Mouse (Mus musculus): ENCODE data around the gene Ttn. TPM values are rescaled to one million over a fixed set of nuclear protein-coding genes. Genes with fewer than 3 reads are reported as not detected.

Gene Ttn
- polyA plus RNA-seq, 1 experiment from 2014 or later, result 2.5 TPM

DNA sequence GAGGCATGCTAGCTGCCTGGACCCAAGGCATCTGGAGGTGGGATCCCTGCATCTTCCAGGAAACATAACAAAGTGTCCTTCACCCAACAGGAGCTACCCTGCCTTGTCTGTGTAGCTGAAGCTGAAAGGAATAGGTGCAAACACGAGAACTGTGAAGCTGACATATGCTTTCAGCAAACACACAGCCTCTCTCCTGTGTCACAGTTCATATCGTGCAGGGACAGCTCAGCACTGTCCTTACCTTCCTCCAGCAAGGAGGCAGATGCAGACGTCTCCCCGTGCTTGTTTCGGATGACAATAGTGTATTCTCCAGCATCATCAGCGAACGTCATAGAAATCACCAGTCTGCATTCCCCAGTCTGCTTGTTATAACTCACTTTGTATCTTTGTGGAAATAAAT is 32.6 kb downstream of the Ttn start:
- no peaks in the 10 kb centered on the region for H3K36me3 ChIP-seq
- no peak for ATAC-seq (ENCODE audit: low FRiP score)
- H3K4me1 ChIP-seq, result no peaks in the 10 kb centered on the region
- H3K27me3 ChIP-seq, result no peaks in the 10 kb centered on the region
- H3K4me2 ChIP-seq (replicated peaks), result no peak overlapping the region
- 84% methylated on average over 7 of the region's 7 CpGs for WGBS
- no peak overlapping the region for H3K27ac ChIP-seq
- no peak overlapping the region for H3K9ac ChIP-seq
- no peak overlapping the region for H3K4me3 ChIP-seq
- H3K9me3 ChIP-seq (replicated peaks), result 0 out of 2 replicates have a peak, but pooled peaks cover under 1% of the 10 kb centered on the region

DNA sequence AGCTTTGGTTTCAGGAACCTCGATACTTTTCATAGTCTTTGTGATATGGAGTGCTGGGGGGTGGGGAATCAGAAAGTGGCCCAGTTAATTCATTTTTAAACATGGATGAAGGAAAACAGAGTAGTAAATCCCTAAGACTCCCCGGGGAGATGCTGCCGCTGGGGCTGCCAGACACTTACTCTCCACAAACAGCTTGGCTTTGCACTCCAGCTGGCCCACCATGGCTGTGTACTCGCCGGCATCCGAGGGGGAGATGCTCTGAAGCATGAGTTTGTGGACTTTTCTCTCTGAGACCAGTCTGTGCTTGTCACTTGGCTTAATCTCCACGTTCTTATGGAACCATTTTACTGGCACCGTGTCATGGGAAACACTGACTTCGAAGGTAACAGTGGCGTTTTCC is 43.8 kb downstream of the Ttn start:
- H3K9ac ChIP-seq, result no peak overlapping the region
- WGBS, result 71% methylated on average over 10 of the region's 10 CpGs
- H3K27me3 ChIP-seq, result no peaks in the 10 kb centered on the region
- H3K4me3 ChIP-seq, result no peak overlapping the region
- no peaks in the 10 kb centered on the region for H3K36me3 ChIP-seq
- no peaks in the 10 kb centered on the region for H3K4me1 ChIP-seq
- H3K9me3 ChIP-seq (replicated peaks), result no peaks in the 10 kb centered on the region
- H3K27ac ChIP-seq, result no peak overlapping the region
- no peak for ATAC-seq (ENCODE audit: low FRiP score)
- H3K4me2 ChIP-seq (replicated peaks), result no peak overlapping the region

DNA sequence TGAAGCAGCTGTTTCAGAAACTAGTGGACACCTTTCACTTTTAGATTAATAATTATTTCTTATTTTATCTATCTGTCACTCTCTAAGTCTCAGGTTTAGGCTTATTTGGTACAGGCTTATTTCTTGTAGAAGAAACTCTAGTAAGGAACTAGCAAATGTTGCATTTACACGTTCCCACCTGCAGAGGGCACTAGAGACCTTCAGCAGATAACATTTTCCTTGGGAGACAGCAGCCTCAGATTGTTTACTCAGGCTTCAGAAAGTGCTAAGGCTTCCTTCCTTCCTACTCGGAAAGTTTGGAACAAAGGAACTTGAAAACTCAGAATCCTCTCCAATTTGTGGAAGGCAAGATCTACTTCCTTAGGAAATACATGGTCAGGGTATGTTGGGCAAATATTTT is 52.6 kb downstream of the Ttn start:
- Histone ChIP-seq H3K9me3 (replicated peaks) (no peaks in the 10 kb centered on the region), H3K36me3 (no peaks in the 10 kb centered on the region), H3K9ac (no peak overlapping the region), H3K4me3 (no peak overlapping the region), H3K27ac (no peak overlapping the region), H3K27me3 (no peaks in the 10 kb centered on the region), H3K4me2 (replicated peaks) (no peak overlapping the region), H3K4me1 (no peaks in the 10 kb centered on the region)
- no peak for ATAC-seq (ENCODE audit: low FRiP score)
- WGBS, result 1% methylated on average over 2 of the region's 2 CpGs

DNA sequence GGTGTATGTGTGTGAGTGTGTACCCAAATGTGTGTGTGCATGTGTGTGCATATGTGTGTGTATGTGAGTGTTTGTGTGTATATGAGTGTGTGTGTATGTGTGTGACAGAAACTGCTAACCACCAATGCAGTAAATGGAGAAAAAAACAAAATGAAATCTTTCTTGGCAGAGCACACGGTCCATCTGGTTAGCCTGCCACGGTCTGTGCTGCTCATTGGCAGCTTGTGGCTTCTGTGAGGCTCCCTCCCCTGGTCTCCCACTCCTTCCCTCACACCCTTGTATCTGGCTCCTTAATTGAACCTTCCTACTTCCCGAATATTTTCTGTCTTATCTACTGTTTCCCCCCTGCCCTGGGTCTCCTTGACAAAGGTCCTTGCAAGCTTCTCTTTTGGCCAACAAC is 53.5 kb downstream of the Ttn start:
- H3K4me2 ChIP-seq (replicated peaks), result no peak overlapping the region
- no peaks in the 10 kb centered on the region for H3K4me1 ChIP-seq
- no peaks in the 10 kb centered on the region for H3K9me3 ChIP-seq (replicated peaks)
- no peak overlapping the region for H3K4me3 ChIP-seq
- WGBS, result 74% methylated on average over 3 of the region's 3 CpGs
- H3K9ac ChIP-seq, result no peak overlapping the region
- no peaks in the 10 kb centered on the region for H3K36me3 ChIP-seq
- no peak overlapping the region for H3K27ac ChIP-seq
- no peaks in the 10 kb centered on the region for H3K27me3 ChIP-seq
- no peak for ATAC-seq (ENCODE audit: low FRiP score)

DNA sequence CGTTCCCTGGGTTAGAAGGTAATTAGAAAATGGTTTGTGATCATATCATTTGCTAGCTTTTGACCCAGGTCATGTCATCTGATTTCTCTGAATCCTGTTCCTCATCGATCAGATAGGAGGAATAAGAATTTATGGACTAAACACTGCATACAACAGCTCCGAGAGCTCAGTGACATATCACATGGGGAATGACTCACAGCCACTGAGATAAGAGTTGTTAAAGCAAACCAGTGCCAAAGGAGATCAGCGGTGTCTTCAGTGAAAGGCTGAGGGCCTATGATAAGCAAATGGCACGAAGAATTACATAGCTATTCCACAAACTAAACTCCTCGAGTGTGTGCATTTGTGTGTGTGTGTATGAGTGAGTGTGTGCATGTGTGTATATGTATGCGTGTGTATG is 54.0 kb downstream of the Ttn start:
- Histone ChIP-seq H3K27ac (no peak overlapping the region), H3K27me3 (no peaks in the 10 kb centered on the region), H3K9me3 (replicated peaks) (no peaks in the 10 kb centered on the region), H3K4me1 (no peaks in the 10 kb centered on the region), H3K4me3 (no peak overlapping the region), H3K4me2 (replicated peaks) (no peak overlapping the region), H3K36me3 (no peaks in the 10 kb centered on the region), H3K9ac (no peak overlapping the region)
- ATAC-seq (ENCODE audit: low FRiP score), result no peak
- 83% methylated on average over 7 of the region's 7 CpGs for WGBS

DNA sequence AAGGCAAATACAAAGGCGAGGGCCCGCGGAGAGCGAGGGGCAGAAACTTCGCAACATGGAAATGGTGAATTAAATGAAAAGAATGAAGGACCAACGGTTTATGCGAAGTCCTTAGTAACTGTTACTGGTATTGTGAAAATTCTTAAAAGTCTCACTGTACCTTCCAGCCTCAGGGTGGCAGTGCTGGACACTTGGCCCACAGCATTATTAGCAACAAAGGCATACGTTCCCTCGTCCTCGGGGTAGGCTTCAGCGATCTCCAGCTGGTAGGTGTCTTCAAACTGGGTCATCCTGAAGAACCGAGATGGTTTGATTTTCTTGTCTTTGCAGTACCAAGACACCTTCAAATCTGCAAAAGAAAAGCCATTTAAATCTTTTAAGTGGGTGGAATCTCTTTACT is 55.4 kb downstream of the Ttn start:
- no peaks in the 10 kb centered on the region for H3K36me3 ChIP-seq
- H3K9ac ChIP-seq, result no peak overlapping the region
- no peaks in the 10 kb centered on the region for H3K27me3 ChIP-seq
- no peak overlapping the region for H3K4me2 ChIP-seq (replicated peaks)
- no peak overlapping the region for H3K27ac ChIP-seq
- WGBS, result 77% methylated on average over 12 of the region's 12 CpGs
- H3K4me3 ChIP-seq, result no peak overlapping the region
- no peak for ATAC-seq (ENCODE audit: low FRiP score)
- no peaks in the 10 kb centered on the region for H3K4me1 ChIP-seq
- no peaks in the 10 kb centered on the region for H3K9me3 ChIP-seq (replicated peaks)

DNA sequence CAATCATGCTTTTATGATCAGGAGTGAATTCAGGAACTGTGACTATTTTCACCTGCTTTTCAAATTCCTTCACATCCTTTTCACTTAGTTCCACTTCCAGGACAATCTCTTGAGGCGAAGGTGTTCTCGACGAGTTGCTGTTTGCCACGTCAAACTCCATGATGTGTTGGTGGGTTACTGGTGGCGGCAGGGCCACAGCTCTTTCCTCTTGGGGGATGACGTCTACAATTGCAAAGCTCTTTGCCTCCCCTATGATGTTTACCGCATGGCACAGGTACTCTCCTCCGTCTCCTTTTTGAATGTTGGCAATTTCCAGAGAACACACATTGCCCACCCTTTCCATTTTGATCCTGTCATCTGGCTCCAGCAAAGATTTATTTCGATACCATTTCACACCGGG is 67.4 kb downstream of the Ttn start:
- Histone ChIP-seq H3K27me3 (no peaks in the 10 kb centered on the region), H3K9ac (no peak overlapping the region), H3K27ac (no peak overlapping the region), H3K36me3 (no peaks in the 10 kb centered on the region), H3K4me3 (no peak overlapping the region), H3K4me2 (replicated peaks) (no peak overlapping the region), H3K4me1 (no peaks in the 10 kb centered on the region), H3K9me3 (replicated peaks) (no peaks in the 10 kb centered on the region)
- no peak for ATAC-seq (ENCODE audit: low FRiP score)
- WGBS, result 96% methylated on average over 10 of the region's 10 CpGs

DNA sequence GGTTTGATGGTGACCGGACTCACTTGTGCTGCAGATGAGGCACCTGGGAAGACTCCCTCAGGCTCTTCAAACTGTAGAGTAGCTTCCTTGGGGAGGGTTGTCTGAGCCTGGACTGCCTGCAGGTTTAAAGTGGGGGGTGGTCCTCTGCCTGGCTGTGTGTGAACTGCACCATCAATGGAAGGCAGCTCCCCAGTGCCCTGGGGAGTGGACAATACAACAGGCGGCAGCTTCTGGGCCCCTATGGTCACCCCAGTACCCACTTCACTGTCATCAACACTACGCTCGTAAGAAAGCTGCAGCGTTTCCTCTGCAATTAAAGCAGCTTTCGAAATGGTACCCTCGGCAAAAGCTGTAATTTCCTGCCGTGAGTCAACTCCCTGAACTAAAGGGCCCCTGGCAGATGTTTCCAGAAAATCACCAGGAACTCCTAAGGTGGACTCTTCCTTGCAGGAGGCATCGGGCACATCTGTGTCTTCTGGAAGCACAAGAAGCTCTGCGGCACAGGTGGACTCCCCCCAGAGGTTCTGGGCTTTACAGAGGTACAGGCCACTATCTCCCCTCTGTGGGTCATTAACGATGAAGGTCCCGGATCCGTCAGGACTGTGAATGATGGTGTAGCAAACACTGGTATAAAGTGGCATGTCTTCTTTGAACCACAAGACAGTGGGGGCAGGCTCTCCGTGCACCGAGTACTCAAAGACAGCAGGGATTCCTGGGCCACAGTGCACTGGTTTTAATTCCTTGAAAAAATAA is 73.5 kb downstream of the Ttn start:
- Histone ChIP-seq H3K9me3 (replicated peaks) (no peaks in the 10 kb centered on the region), H3K4me2 (replicated peaks) (no peak overlapping the region), H3K4me3 (no peak overlapping the region), H3K27me3 (no peaks in the 10 kb centered on the region), H3K4me1 (no peaks in the 10 kb centered on the region), H3K27ac (no peak overlapping the region), H3K36me3 (no peaks in the 10 kb centered on the region), H3K9ac (no peak overlapping the region)
- no peak for ATAC-seq (ENCODE audit: low FRiP score)
- WGBS, result 76% methylated on average over 15 of the region's 15 CpGs

DNA sequence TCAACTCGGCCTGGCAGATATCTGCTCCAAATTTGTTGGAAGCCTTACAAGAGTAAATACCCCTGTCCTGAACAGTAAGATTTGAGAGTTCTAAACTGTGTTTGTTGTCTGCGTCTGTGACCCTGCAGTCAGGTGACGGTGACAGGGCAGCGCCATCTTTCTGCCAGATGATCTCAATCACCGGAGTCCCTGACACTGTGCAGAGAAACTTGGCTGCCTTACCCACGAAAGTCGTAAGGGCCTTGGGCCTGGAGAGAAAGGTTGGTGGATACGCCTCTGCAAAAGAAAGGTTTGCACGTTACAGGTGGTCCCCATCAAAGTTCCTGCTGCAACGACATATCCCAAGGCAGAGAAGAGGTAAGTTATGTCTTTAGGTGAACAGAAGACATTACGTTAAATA is 79.0 kb downstream of the Ttn start:
- Histone ChIP-seq H3K36me3 (no peaks in the 10 kb centered on the region), H3K27ac (no peak overlapping the region), H3K9me3 (replicated peaks) (no peaks in the 10 kb centered on the region), H3K4me1 (no peaks in the 10 kb centered on the region), H3K27me3 (no peaks in the 10 kb centered on the region), H3K9ac (no peak overlapping the region), H3K4me2 (replicated peaks) (no peak overlapping the region), H3K4me3 (no peak overlapping the region)
- WGBS, result 93% methylated on average over 11 of the region's 11 CpGs
- ATAC-seq (ENCODE audit: low FRiP score), result no peak

DNA sequence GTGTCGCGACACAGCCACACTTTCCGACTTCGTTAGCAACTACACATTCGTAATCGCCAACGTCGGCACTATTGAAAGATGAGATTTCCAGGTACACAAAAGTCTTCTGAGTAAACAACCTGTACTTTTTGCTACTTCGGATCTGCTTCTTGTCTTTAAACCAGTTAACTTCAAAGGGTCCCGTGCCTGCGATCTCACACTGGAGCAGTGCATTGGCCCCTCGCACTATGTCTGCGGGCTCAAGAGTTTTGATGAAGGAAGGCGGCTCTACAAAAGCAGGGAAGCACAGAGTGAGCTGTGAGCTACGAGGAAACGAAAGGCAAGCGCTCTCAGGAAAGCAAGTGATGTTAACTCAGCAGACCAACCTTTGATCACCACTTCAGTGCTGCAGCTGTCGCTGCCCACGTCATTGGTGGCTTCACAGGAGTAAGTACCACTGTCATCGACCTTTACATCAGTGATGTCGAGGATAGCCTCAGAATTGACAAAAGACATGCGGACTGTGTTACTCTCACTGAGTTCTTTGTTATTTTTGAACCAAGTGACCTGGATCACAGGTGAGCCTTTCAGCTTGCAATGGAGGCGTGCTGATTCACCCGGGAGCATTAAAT is 80.8 kb downstream of the Ttn start:
- H3K4me2 ChIP-seq (replicated peaks), result no peak overlapping the region
- H3K36me3 ChIP-seq, result no peaks in the 10 kb centered on the region
- no peak overlapping the region for H3K27ac ChIP-seq
- H3K9me3 ChIP-seq (replicated peaks), result no peaks in the 10 kb centered on the region
- WGBS, result 90% methylated on average over 24 of the region's 24 CpGs
- no peaks in the 10 kb centered on the region for H3K4me1 ChIP-seq
- H3K9ac ChIP-seq, result no peak overlapping the region
- ATAC-seq (ENCODE audit: low FRiP score), result no peak
- no peaks in the 10 kb centered on the region for H3K27me3 ChIP-seq
- no peak overlapping the region for H3K4me3 ChIP-seq

DNA sequence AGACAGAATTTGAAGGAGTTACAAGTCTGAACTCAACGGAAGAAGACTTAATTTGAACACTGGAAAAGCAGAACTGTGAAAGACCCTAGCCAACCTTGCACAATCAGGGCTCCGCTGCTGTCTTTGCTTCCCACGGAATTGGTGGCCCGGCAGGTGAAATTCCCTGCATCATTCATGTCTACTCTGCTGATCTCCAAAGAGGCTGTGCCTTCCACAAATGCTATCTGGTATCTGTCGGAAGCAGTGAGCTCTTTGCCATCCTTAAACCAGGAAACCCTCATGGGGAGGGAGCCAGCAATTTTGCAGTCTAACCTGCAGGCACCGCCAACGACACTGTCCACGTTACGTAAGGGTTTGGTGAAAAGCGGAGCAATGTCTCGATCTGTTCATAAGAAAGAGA is 82.5 kb downstream of the Ttn start:
- WGBS, result 96% methylated on average over 11 of the region's 11 CpGs
- no peaks in the 10 kb centered on the region for H3K27me3 ChIP-seq
- H3K27ac ChIP-seq, result no peak overlapping the region
- H3K9me3 ChIP-seq (replicated peaks), result no peaks in the 10 kb centered on the region
- H3K4me1 ChIP-seq, result no peaks in the 10 kb centered on the region
- H3K9ac ChIP-seq, result no peak overlapping the region
- ATAC-seq (ENCODE audit: low FRiP score), result no peak
- H3K36me3 ChIP-seq, result no peaks in the 10 kb centered on the region
- H3K4me3 ChIP-seq, result no peak overlapping the region
- no peak overlapping the region for H3K4me2 ChIP-seq (replicated peaks)

DNA sequence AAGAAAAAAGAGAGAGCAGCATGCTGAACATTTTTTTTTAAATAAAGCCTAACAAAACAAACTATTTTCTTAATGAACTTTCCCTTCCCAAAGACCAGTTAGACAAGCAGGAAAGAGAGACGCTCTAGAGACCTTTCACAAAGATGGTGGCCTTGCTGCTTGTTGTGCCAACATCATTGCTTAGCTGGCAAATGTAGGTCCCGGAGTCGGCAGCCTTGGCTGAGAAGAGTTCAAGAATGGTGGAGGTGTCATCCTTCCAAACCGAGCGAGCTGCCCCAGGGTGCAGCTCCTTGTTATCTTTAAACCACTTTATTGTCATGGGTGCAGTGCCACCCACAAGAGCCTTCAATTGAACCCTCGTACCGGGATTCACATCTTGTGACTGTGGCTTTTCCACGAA is 85.4 kb downstream of the Ttn start:
- H3K9me3 ChIP-seq (replicated peaks), result no peaks in the 10 kb centered on the region
- H3K27ac ChIP-seq, result no peak overlapping the region
- WGBS, result 92% methylated on average over 8 of the region's 8 CpGs
- H3K36me3 ChIP-seq, result no peaks in the 10 kb centered on the region
- no peak overlapping the region for H3K4me3 ChIP-seq
- H3K9ac ChIP-seq, result no peak overlapping the region
- no peaks in the 10 kb centered on the region for H3K4me1 ChIP-seq
- H3K27me3 ChIP-seq, result no peaks in the 10 kb centered on the region
- H3K4me2 ChIP-seq (replicated peaks), result no peak overlapping the region
- no peak for ATAC-seq (ENCODE audit: low FRiP score)

DNA sequence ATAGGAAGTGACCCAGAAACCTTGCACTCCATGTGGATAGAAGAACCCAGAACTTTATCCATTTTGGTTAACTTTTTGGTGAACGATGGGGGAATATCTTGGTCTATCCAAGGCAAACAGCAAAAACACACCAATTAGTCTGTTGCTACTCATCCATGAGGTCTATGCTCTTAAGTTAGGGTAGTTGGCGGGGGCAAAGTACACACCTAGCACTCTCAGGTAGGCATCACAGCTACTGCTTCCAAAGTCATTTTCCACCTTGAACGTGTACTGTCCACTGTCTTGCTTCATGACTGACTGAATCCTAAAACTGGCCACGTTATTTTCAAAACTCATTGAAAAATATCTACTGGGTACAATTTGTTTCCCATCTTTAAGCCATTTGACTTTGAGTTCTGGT is 87.0 kb downstream of the Ttn start:
- no peak overlapping the region for H3K4me3 ChIP-seq
- no peak overlapping the region for H3K27ac ChIP-seq
- no peaks in the 10 kb centered on the region for H3K36me3 ChIP-seq
- no peak overlapping the region for H3K9ac ChIP-seq
- H3K27me3 ChIP-seq, result no peaks in the 10 kb centered on the region
- no peaks in the 10 kb centered on the region for H3K9me3 ChIP-seq (replicated peaks)
- H3K4me2 ChIP-seq (replicated peaks), result no peak overlapping the region
- no peaks in the 10 kb centered on the region for H3K4me1 ChIP-seq
- WGBS, result 85% methylated on average over 4 of the region's 4 CpGs
- ATAC-seq (ENCODE audit: low FRiP score), result no peak

All from hindbrain, embryonic 12.5 days (tissue).